Mouse (Mus musculus) cerebellum, adult 2 months (tissue): ENCODE measurements around the gene Ak4. TPM values are rescaled to one million over a fixed set of nuclear protein-coding genes. Genes with fewer than 3 reads are reported as not detected.

ENCODE experiments used
- DNase-seq, 2 experiments: peaks; one replicate each; pipeline ENCODE4 v3.0.0; 2021
- H3K27ac ChIP-seq: fragments of 200-500 bp; 2 replicates; pipeline ENCODE4 v1.5.1; 2012; ENCODE audit warnings: low read length, control low read depth, inconsistent platforms; ENCODE audit not compliant: insufficient read depth
- H3K27me3 ChIP-seq: fragments of 200-500 bp; 2 replicates; pipeline ENCODE4 v1.6.1; 2012; ENCODE audit warnings: inconsistent platforms, mild to moderate bottlenecking, low read length, moderate library complexity; ENCODE audit not compliant: control insufficient read depth, insufficient read depth
- H3K4me1 ChIP-seq: fragments of 200-500 bp; 2 replicates; pipeline ENCODE4 v1.6.1; 2011; ENCODE audit warnings: low read length; ENCODE audit not compliant: control insufficient read depth, insufficient read depth
- H3K4me3 ChIP-seq: fragments of 200-500 bp; replicated peaks from 2 replicates; pipeline ENCODE3; 2011; ENCODE audit warnings: mild to moderate bottlenecking, low read depth, low read length, control low read depth; ENCODE audit not compliant: insufficient read depth
- CTCF ChIP-seq: fragments of 200-500 bp; IDR thresholded peaks from 2 replicates; pipeline ENCODE4 v1.5.1; 2011; ENCODE audit warnings: low read depth, mild to moderate bottlenecking, control low read depth, low read length, moderate library complexity, borderline replicate concordance; ENCODE audit not compliant: insufficient read depth
- POLR2A ChIP-seq: fragments of 200-500 bp; IDR thresholded peaks from 2 replicates; pipeline ENCODE4 v1.6.1; 2011; ENCODE audit warnings: low read length, control low read depth, borderline replicate concordance; ENCODE audit not compliant: insufficient read depth
- WGBS: fragments of 180-500 bp; shearing (Covaris S2); methylation state at CpG from one replicate; pipeline ENCODE4 v1.1.7; 2018; 5-methylcytosine and 5-hydroxymethylcytosine counted together
- polyA plus RNA-seq: library from polyadenylated mRNA; depleted of rRNA; stranded (reverse); fragments of >200 nt; gene quantifications from 2 replicates; pipeline ENCODE4 v1.2.3, GENCODE M21; 2012

Gene Ak4
- polyA plus RNA-seq, 1 experiment, result 56.6 TPM

DNA sequence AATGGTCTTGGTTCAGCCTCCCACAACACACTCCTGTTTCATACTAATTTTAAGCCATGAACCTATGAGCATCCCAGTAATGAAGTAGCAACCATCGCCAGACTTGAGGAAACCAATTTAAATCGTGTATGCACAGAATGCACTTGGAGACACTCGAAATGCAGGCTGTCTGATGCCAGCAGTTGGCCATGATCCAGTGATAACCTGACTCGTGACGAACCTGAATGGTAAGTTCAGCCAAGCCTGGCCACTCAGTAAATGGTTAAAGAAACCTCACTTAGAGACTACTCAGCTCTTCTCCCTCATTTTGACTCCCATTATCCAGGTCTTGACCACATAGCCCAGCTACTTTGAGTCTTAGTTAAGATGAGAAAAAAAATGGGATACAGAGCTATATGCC lies 50.2 kb downstream of the Ak4 start:
- no peak overlapping the region for H3K27ac ChIP-seq
- 8% methylated on average over 5 of the region's 5 CpGs for WGBS
- TF ChIP-seq CTCF, result no peak
- TF ChIP-seq POLR2A, result no peak
- peaks cover 8% of the 10 kb centered on the region; the same call in 1 of the 2 replicates for H3K4me1 ChIP-seq
- H3K27me3 ChIP-seq, result no peaks in the 10 kb centered on the region
- H3K4me3 ChIP-seq, result no peak overlapping the region
- peak in 1 of 2 experiments; percentile 44 for DNase-seq

DNA sequence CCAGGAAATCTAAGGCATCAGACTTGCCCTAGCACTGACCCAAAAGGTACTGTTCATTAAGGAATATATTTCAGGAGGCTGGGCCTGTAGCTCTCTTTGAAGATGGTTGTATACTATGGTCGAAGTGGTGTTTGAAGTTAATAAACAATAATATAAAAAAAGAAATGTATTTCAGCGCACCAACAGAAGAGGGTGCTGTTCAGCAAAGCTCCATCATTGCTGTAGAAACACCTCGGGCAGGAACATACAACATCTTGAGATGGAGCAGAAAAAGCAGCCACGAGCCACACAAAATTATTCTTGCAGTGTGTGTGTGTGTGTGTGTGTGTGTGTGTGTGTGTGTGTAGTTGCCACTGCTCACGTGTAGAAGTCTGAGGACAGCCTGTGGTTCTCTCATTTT lies 51.5 kb downstream of the Ak4 start:
- Histone ChIP-seq H3K27me3 (no peaks in the 10 kb centered on the region), H3K27ac (no peak overlapping the region), H3K4me3 (no peak overlapping the region), H3K4me1 (peaks cover 8% of the 10 kb centered on the region; the same call in 1 of the 2 replicates)
- 36% methylated on average over 5 of the region's 5 CpGs for WGBS
- DNase-seq, result no peak
- TF ChIP-seq POLR2A, result no peak
- peak; percentile 55 for TF ChIP-seq CTCF

DNA sequence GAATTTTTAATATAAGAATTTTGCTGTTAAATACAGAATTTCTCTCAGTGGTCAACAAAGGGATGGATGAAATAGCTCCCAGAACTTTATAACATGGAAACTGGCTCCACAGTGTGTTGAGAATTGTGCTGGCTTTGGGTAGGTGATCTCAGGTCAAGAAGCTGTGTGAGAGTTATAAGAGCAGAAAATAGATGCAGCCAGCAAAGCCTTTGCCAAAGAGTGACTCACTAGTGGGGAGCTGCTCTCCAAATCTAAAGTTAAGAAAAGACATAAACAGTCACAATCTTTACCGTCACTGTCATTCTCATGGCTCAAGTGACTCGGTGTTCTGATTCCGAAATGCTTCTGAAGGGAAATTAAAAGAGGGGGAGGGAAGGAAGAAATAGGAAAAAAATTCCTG lies 53.7 kb downstream of the Ak4 start:
- Histone ChIP-seq H3K27me3 (no peaks in the 10 kb centered on the region), H3K27ac (no peak overlapping the region), H3K4me3 (no peak overlapping the region), H3K4me1 (peaks cover 8% of the 10 kb centered on the region; the same call in 1 of the 2 replicates)
- TF ChIP-seq CTCF (no peak), POLR2A (no peak)
- DNase-seq, result peak in 1 of 2 experiments; percentile 53
- 70% methylated on average over 3 of the region's 3 CpGs for WGBS

DNA sequence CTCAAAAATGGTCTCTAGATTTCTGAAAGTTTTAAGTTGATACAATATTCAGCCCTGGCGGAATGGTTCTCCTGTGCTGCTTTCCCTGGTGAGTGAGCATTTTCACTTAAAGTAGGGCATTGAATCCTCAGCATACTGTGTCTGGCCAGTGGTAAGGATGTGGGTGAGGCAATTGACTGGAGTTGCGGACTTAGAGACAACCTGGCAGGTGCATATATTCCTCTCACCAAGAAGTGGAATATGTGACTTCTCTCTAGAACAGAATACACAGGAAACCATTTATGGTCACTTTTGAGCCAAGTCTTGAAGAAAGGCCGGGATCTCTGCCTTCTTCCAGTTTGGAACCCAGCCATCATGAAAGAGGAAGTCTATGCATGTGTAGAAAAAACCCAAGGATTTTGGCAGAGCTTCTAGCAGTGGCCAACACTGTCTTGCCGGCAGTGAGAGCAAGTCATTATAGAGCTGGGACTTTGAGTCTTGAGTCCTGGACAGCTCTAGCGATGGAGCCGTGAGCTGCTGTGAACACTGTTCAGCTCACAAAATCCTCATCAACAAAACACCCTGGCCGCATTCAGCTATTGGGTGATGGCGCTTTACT lies 71.3 kb downstream of the Ak4 start:
- Histone ChIP-seq H3K27ac (no peak overlapping the region), H3K4me1 (no peaks in the 10 kb centered on the region), H3K27me3 (no peaks in the 10 kb centered on the region), H3K4me3 (no peak overlapping the region)
- 66% methylated on average over 8 of the region's 8 CpGs for WGBS
- no peak for TF ChIP-seq CTCF
- no peak for TF ChIP-seq POLR2A
- no peak for DNase-seq

DNA sequence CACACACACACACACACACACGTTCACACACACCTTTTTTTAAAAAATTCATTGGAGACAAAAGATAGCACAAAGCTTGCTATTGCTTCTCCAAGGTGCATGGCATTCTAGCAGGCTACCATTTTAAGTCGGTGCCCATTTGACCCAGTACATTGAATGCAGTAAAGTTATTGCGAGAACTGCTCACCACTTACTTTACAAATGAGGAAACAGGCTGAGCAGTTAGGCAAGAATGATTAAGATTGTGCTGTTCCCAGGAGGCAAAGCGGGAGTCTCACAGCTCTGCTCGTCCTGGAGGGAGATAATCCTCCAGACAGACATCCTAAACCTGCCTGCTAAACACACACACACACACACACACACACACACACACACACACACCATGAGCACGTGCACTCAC lies 72.6 kb downstream of the Ak4 start:
- no peak overlapping the region for H3K4me3 ChIP-seq
- 91% methylated on average over 6 of the region's 6 CpGs for WGBS
- no peak for DNase-seq
- TF ChIP-seq POLR2A, result no peak
- no peak for TF ChIP-seq CTCF
- H3K4me1 ChIP-seq, result no peaks in the 10 kb centered on the region
- no peak overlapping the region for H3K27ac ChIP-seq
- H3K27me3 ChIP-seq, result no peaks in the 10 kb centered on the region

DNA sequence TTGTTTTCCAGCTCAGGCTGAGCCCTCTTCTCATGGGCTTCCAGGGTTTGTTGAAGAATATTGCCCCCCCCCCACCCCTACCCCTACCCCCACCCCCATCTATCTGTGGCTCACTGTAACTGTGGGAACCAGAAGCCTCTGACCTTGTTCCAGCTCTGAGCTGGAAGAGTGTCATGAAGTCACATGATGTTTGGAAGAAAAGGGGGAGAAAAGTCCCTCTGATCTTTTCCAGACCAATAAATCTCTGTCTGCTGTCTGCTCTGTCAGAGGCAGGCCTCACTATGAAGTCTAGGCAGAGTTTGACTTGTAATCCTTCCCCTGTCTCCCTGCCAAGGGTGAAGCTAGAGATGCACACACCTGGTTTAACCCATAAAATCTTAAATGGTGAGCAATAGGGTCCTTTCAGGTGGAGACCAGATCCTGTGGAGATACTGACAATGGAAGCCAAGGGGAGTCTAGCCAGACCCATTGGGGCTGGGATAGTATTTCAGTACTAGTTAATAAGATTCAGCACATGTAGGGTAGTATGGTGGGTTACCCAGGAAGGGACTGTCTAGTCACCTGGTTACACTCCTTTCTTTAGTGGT lies 74.6 kb downstream of the Ak4 start:
- Histone ChIP-seq H3K4me1 (peaks cover 5% of the 10 kb centered on the region; the same call in 1 of the 2 replicates), H3K27ac (no peak overlapping the region), H3K27me3 (no peaks in the 10 kb centered on the region), H3K4me3 (no peak overlapping the region)
- TF ChIP-seq POLR2A (no peak), CTCF (no peak)
- DNase-seq, result no peak

DNA sequence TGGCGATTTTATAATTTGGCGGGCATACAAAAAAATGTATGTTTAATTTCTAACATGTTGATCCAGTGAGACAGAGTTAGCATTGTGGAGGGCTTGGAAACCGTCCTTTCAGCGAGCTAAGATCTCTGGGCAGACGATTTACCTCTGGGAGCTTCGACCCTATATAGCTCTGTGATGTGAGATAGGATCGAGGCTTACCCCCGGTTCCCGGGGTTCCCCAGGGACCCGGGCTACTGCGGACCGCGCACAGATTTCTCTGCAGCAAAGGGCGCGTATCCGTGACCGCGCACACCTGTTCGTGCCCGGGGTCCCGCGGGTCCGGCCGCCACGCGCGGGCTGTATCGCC lies 77.1 kb downstream of the Ak4 start:
- H3K27me3 ChIP-seq, result no peaks in the 10 kb centered on the region
- peaks cover 5% of the 10 kb centered on the region; the same call in 1 of the 2 replicates for H3K4me1 ChIP-seq
- H3K4me3 ChIP-seq, result peak overlapping the region; percentile 93
- DNase-seq, result no peak
- 4% methylated on average over 28 of the region's 28 CpGs for WGBS
- TF ChIP-seq CTCF, result no peak
- no peak for TF ChIP-seq POLR2A
- no peak overlapping the region for H3K27ac ChIP-seq

DNA sequence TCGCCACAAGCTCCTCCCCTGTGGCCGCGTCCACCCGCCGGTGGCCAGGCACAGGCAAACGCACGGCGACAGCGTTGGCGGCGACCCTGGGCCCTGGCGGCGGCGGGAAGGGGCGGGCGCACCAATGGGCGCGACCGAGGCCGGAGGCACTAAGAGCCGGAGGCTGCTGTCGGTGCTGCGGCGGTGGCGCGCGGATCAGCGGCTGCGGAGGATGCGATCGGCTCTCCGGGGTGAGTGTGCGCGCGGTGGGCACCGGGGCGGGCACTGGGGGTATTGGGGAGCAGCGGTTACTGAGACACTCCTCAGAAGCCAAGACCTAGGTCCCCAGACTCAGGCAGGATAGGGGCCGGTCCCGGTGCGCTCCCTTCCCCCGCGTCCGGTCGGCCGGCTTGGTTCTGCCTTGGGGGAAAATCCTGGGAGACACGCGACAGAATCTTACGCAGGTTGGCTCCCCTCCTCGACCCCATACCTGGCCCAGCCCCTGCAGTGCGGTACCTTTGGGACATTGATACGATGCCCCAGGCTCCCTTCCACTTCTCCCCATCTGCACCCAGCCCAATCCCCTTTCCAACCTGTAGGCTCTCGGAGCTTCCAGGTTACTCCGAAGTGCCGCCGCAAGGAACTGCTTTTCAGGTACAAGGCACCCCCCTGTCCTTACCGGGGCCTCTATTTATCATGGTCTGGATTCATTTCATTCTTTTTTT lies 77.6 kb downstream of the Ak4 start, which contains the start of gene Dnajc6:
Gene Dnajc6 (plus strand): TSS at position 115 of the 704 bp plus-strand sequence.
- Histone ChIP-seq H3K27ac (no peak within 1 kb of the TSS), H3K27me3 (no peaks in the 10 kb centered on the region), H3K4me1 (peaks cover 5% of the 10 kb centered on the region; the same call in 1 of the 2 replicates), H3K4me3 (peak within 1 kb of the TSS; percentile 93)
- TF ChIP-seq POLR2A (no peak), CTCF (no peak)
- WGBS, result 1% methylated on average over 57 of the region's 57 CpGs
- peak; percentile 55 to 71 for DNase-seq
